Mouse (Mus musculus) kidney, postnatal 0 days (tissue): ENCODE measurements around the gene Gm29797. TPM values are rescaled to one million over a fixed set of nuclear protein-coding genes. Genes with fewer than 3 reads are reported as not detected.
A peak's percentile ranks its signal among the peaks of the same experiment; 100 is the strongest.

Experiments
- ATAC-seq: fragments of 200-750 bp; cut with Nextera tagmentation; replicated peaks from 2 replicates; pipeline ENCODE4 v1.8.0; 2017; ENCODE audit warnings: low read depth, moderate number of reproducible peaks, moderate TSS enrichment, moderate library complexity; ENCODE audit not compliant: low FRiP score
- DNase-seq: peaks from one replicate; pipeline ENCODE4 v3.0.0-alpha.2; 2016; ENCODE audit warnings: low spot score
- H3K27ac ChIP-seq: fragments of 300-500 bp; sonication (generic); 2 replicates; pipeline ENCODE4 v1.5.1; 2014; ENCODE audit warnings: mild to moderate bottlenecking
- H3K27me3 ChIP-seq: fragments of 300-500 bp; sonication (generic); 2 replicates; pipeline ENCODE4 v1.6.1; 2014; ENCODE audit warnings: low read length, mixed read lengths; ENCODE audit not compliant: insufficient read depth
- H3K36me3 ChIP-seq: fragments of 300-500 bp; sonication (generic); 2 replicates; pipeline ENCODE4 v1.6.1; 2014; ENCODE audit warnings: low read length, mixed read lengths; ENCODE audit not compliant: insufficient read depth
- H3K4me1 ChIP-seq: fragments of 300-500 bp; sonication (generic); replicated peaks from 2 replicates; pipeline ENCODE4 v1.6.1; 2014; ENCODE audit warnings: antibody characterized with exemption, low read length, mixed read lengths; ENCODE audit not compliant: insufficient read depth
- H3K4me2 ChIP-seq: fragments of 300-500 bp; sonication (generic); 2 replicates; pipeline ENCODE4 v1.6.1; 2014; ENCODE audit warnings: mild to moderate bottlenecking, low read length, moderate library complexity, mixed read lengths
- H3K4me3 ChIP-seq: fragments of 300-500 bp; sonication (generic); replicated peaks from 2 replicates; pipeline ENCODE4 v1.5.1; 2014; ENCODE audit warnings: low read depth, low read length
- H3K9ac ChIP-seq: fragments of 300-500 bp; sonication (generic); 2 replicates; pipeline ENCODE4 v1.6.1; 2014; ENCODE audit warnings: low read depth, low read length
- H3K9me3 ChIP-seq: fragments of 300-500 bp; sonication (generic); replicated peaks from 2 replicates; pipeline ENCODE4 v1.6.1; 2016; ENCODE audit warnings: low read length, inconsistent platforms, mixed read lengths
- CTCF ChIP-seq: IDR thresholded peaks from 2 replicates; pipeline ENCODE4 v1.5.1; 2016; ENCODE audit warnings: antibody characterized with exemption, low read depth, mild to moderate bottlenecking, moderate library complexity
- WGBS: fragments of 180-500 bp; shearing (Covaris S2); extraction: QIAGEN DNeasy Blood & Tissue Kit; methylation state at CpG from one replicate; pipeline ENCODE4 v1.1.7; 2014; 5-methylcytosine and 5-hydroxymethylcytosine counted together
- polyA plus RNA-seq: library from polyadenylated mRNA; unstranded; fragments of >200 nt; fragmentation: Nextera tagmentation; extraction: Ambion mirVana; gene quantifications from 2 replicates; pipeline ENCODE4 v1.2.1, GENCODE M21; 2015

Gene Gm29797
- polyA plus RNA-seq, 1 experiment from 2014 or later, result not detected

DNA sequence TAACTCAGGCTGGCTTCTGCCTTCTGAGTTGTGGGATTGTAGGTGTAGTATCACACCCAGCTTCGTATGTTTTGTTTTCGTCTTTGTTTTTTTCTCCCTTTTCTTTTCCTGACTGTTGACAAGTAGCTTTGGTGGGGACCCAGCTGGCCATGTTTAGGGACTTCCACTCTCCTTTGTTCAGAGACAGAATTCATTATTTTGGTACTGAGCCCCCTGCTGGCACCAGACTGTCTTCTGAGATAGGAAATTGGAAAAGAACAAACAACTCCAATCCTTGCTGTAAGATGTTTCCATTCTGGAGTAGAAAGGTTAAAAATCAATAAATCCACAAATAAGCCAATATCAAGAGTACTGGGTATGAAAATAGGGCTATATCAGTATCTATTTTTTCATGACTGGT lies 19.6 kb downstream of the Gm29797 start:
- Histone ChIP-seq H3K27me3 (peaks cover 17% of the 10 kb centered on the region), H3K36me3 (no peaks in the 10 kb centered on the region), H3K4me2 (no peak overlapping the region), H3K27ac (peak overlapping the region; percentile 72), H3K4me3 (no peak overlapping the region), H3K9ac (0 out of 2 replicates have a peak overlapping the region, but pooled peaks have one; percentile 41), H3K4me1 (peaks cover 17% of the 10 kb centered on the region; the same call in 1 of the 2 replicates), H3K9me3 (no peaks in the 10 kb centered on the region)
- peak; percentile 63 for TF ChIP-seq CTCF
- no peak for ATAC-seq
- WGBS, result 50% methylated on average over 2 of the region's 2 CpGs
- peak; percentile 71 for DNase-seq

- DNase-seq, result no peak
- 73% methylated on average over 5 of the region's 5 CpGs for WGBS
- TF ChIP-seq CTCF, result peak; percentile 37
- Histone ChIP-seq H3K4me3 (no peak overlapping the region), H3K4me2 (no peak overlapping the region), H3K36me3 (no peaks in the 10 kb centered on the region), H3K9ac (no peak overlapping the region), H3K27ac (peak overlapping the region; percentile 26; the same call in 1 of the 2 replicates), H3K4me1 (peaks cover 17% of the 10 kb centered on the region; the same call in 1 of the 2 replicates), H3K9me3 (no peaks in the 10 kb centered on the region), H3K27me3 (peaks cover 10% of the 10 kb centered on the region)
- no peak for ATAC-seq
Observed at GRCm38 (mm10) chr2:181677096-181677754, 20.4 kb downstream of the Gm29797 start.

DNA sequence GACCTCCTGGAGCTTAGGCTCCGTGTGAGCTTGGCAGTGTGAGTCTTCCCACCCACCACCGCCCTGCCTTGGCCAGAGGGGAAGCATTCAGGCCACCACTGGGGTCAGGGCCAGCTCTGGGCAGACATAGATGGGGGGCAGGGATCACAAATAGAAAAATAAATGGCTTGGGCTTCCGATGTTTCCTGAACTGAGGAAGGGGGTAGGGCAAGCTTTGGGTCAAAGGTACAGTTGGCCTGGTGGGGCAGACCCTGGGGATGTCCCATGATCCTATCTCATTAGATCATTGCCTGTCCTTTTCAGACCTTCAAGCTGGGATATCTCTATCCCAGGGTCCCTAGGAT lies 20.9 kb downstream of the Gm29797 start:
- Histone ChIP-seq H3K27ac (peak overlapping the region; percentile 26; the same call in 1 of the 2 replicates), H3K27me3 (peaks cover 5% of the 10 kb centered on the region), H3K4me2 (no peak overlapping the region), H3K9ac (no peak overlapping the region), H3K4me3 (no peak overlapping the region), H3K4me1 (peaks cover 17% of the 10 kb centered on the region; the same call in 1 of the 2 replicates), H3K9me3 (no peaks in the 10 kb centered on the region), H3K36me3 (no peaks in the 10 kb centered on the region)
- no peak for DNase-seq
- ATAC-seq, result no peak
- 44% methylated on average over 3 of the region's 3 CpGs for WGBS
- no peak for TF ChIP-seq CTCF

- H3K4me1 ChIP-seq, result peaks cover 17% of the 10 kb centered on the region; the same call in 1 of the 2 replicates
- no peak overlapping the region for H3K4me2 ChIP-seq
- H3K4me3 ChIP-seq, result no peak overlapping the region
- DNase-seq, result peak; percentile 96
- no peaks in the 10 kb centered on the region for H3K9me3 ChIP-seq
- no peak overlapping the region for H3K27ac ChIP-seq
- ATAC-seq, result peak; percentile 70
- no peaks in the 10 kb centered on the region for H3K36me3 ChIP-seq
- TF ChIP-seq CTCF, result peak; percentile 100
- H3K27me3 ChIP-seq, result no peaks in the 10 kb centered on the region
- WGBS, result 50% methylated on average over 1 of the region's 1 CpGs
- no peak overlapping the region for H3K9ac ChIP-seq
Observed at GRCm38 (mm10) chr2:181678780-181679179, 21.9 kb downstream of the Gm29797 start.

DNA sequence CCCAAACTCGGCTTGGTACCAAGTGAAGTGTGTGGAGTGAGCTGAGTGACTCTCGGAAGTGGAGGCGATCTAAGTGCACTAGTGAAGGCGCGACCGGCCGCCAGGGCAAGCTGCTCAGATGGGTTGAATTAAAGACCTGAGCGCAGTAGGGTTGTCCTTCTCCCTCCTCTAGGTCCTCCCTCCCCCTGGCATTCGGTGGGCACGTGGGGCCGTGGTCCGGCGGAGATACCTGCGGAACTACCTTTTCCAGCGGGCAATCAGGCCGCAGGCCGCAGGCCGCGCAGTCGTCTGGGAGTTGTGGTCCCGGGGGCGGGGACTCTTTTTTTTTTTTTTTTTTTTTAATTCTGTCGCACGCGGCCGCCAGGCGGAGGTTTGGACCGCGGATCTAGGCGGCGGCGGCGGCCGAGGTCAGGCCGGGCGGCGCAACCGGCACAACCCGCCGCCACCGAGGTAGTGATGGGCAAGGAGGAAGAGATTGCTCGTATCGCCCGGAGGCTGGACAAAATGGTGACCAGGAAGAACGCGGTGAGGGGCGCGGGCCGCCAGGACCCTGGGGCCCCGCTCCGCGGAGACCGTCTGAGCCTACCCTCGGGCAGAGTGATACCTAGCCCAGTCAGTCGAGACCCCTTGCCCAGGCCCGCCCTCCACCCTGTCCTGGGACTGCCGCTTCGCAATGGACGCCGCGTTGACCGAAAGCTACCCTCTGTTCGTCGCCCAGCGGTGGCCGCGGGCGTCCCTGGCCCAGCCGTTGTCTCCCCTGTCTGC lies 23.3 kb downstream of the Gm29797 start, which contains the start of gene Tcea2:
TSS of gene Tcea2 (plus strand) at position 360 of the 765 bp plus-strand sequence.
- peaks cover 14% of the 10 kb centered on the region; the same call in 1 of the 2 replicates for H3K4me1 ChIP-seq
- TF ChIP-seq CTCF, result peak; percentile 31
- no peaks in the 10 kb centered on the region for H3K27me3 ChIP-seq
- H3K9me3 ChIP-seq, result no peaks in the 10 kb centered on the region
- H3K4me3 ChIP-seq, result peak within 1 kb of the TSS; percentile 71
- under 1% methylated on average over 50 of the region's 69 CpGs for WGBS
- H3K36me3 ChIP-seq, result 0 out of 2 replicates have a peak, but pooled peaks cover 1% of the 10 kb centered on the region
- peak; percentile 81 for DNase-seq
- peak within 1 kb of the TSS; percentile 50 for H3K27ac ChIP-seq
- peak within 1 kb of the TSS; percentile 83 for H3K9ac ChIP-seq
- H3K4me2 ChIP-seq, result peak within 1 kb of the TSS; percentile 94
- ATAC-seq, result peak; percentile 60

DNA sequence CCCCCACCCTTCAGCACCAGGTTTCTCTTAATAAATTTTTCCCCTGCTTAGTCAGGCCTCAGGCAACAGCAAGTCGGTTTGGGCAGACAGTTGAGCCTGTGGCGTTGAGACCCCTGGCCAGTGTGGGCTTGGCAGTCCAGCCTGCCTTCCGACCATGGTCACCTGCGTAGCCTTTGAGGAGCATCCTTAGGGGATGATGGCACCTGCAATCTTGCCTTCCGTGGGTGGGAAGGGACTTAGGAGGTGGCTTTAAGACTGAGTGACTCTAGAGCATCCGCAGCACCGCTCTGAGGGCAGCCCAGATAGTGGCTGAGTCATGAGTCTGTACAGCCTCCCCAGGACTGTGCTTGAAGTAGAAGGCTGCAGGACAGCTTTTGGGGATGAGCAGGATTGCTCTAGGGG lies 23.9 kb downstream of the Gm29797 start:
- 15% methylated on average over 7 of the region's 7 CpGs for WGBS
- DNase-seq, result peak; percentile 15
- H3K4me3 ChIP-seq, result peak overlapping the region; percentile 71
- H3K9me3 ChIP-seq, result no peaks in the 10 kb centered on the region
- peak overlapping the region; percentile 94 for H3K4me2 ChIP-seq
- H3K36me3 ChIP-seq, result 0 out of 2 replicates have a peak, but pooled peaks cover 5% of the 10 kb centered on the region
- H3K27ac ChIP-seq, result peak overlapping the region; percentile 50; the same call in 1 of the 2 replicates
- H3K4me1 ChIP-seq, result peaks cover 10% of the 10 kb centered on the region; the same call in 1 of the 2 replicates
- no peaks in the 10 kb centered on the region for H3K27me3 ChIP-seq
- no peak for TF ChIP-seq CTCF
- peak; percentile 26; the same call in 1 of the 2 replicates for ATAC-seq
- peak overlapping the region; percentile 83 for H3K9ac ChIP-seq
